Mouse (Mus musculus) intestine, embryonic 14.5 days (tissue): Measurements from ENCODE around the gene Nckipsd. TPM values are rescaled to one million over a fixed set of nuclear protein-coding genes. Genes with fewer than 3 reads are reported as not detected.

Source experiments
- ATAC-seq: fragments of 200-750 bp; cut with Nextera tagmentation; replicated peaks from 2 replicates; pipeline ENCODE4 v1.8.0; 2017; ENCODE audit warnings: low read depth, moderate number of reproducible peaks, moderate TSS enrichment, moderate library complexity; ENCODE audit not compliant: low FRiP score, low TSS enrichment
- DNase-seq: peaks from one replicate; pipeline ENCODE4 v3.0.0-alpha.2; 2018; ENCODE audit warnings: low spot score
- H3K27ac ChIP-seq: fragments of 300-500 bp; sonication (generic); 2 replicates; pipeline ENCODE4 v1.5.1; 2014; ENCODE audit warnings: low read depth, mild to moderate bottlenecking, control low read depth
- H3K27me3 ChIP-seq: fragments of 300-500 bp; sonication (generic); replicated peaks from 2 replicates; pipeline ENCODE4 v1.6.1; 2014; ENCODE audit warnings: low read length, control low read depth; ENCODE audit not compliant: control insufficient read depth, insufficient read depth
- H3K36me3 ChIP-seq: fragments of 300-500 bp; sonication (generic); 2 replicates; pipeline ENCODE4 v1.6.1; 2014; ENCODE audit warnings: low read length, control low read depth; ENCODE audit not compliant: control insufficient read depth, insufficient read depth
- H3K4me1 ChIP-seq: fragments of 300-500 bp; sonication (generic); replicated peaks from 2 replicates; pipeline ENCODE4 v1.6.1; 2014; ENCODE audit warnings: low read length, control low read depth, mixed read lengths; ENCODE audit not compliant: control insufficient read depth, insufficient read depth
- H3K4me2 ChIP-seq: fragments of 300-500 bp; sonication (generic); 2 replicates; pipeline ENCODE4 v1.6.1; 2014; ENCODE audit warnings: low read length
- H3K4me3 ChIP-seq: fragments of 300-500 bp; sonication (generic); 2 replicates; pipeline ENCODE4 v1.5.1; 2014; ENCODE audit warnings: low read depth, low read length, control low read depth, mixed read lengths
- H3K9ac ChIP-seq: fragments of 300-500 bp; sonication (generic); 2 replicates; pipeline ENCODE4 v1.6.1; 2014; ENCODE audit warnings: mild to moderate bottlenecking, low read length
- H3K9me3 ChIP-seq: fragments of 300-500 bp; sonication (generic); 2 replicates; pipeline ENCODE4 v1.6.1; 2016; ENCODE audit warnings: low read length, control low read depth; ENCODE audit not compliant: control insufficient read depth
- WGBS: fragments of 180-500 bp; shearing (Covaris S2); extraction: QIAGEN DNeasy Blood & Tissue Kit; methylation state at CpG from one replicate; pipeline ENCODE4 v1.1.7; 2014; 5-methylcytosine and 5-hydroxymethylcytosine counted together
- polyA plus RNA-seq: library from polyadenylated mRNA; unstranded; fragments of >200 nt; fragmentation: Nextera tagmentation; extraction: Ambion mirVana; gene quantifications from 2 replicates; pipeline ENCODE4 v1.2.1, GENCODE M21; 2014

The Nckipsd gene
- 14.3 and 15.3 TPM in 2 replicates for polyA plus RNA-seq

GRCm38 (mm10) chr9:108808163-108808665, at the start of gene Nckipsd:
Nckipsd (plus strand) TSS chr9:108808368.
- Histone ChIP-seq H3K27me3 (no peaks in the 10 kb centered on the region), H3K9me3 (no peaks in the 10 kb centered on the region), H3K27ac (no peak within 1 kb of the TSS), H3K4me1 (no peaks in the 10 kb centered on the region; the same call in 1 of the 2 replicates), H3K4me2 (peak within 1 kb of the TSS; percentile 61), H3K36me3 (peaks cover 56% of the 10 kb centered on the region), H3K4me3 (peak within 1 kb of the TSS; percentile 81), H3K9ac (peak within 1 kb of the TSS; percentile 70)
- DNase-seq (peak; percentile 95), ATAC-seq (peak; percentile 88)
- WGBS: under 1% methylated on average over 51 of the region's 62 CpGs

DNA sequence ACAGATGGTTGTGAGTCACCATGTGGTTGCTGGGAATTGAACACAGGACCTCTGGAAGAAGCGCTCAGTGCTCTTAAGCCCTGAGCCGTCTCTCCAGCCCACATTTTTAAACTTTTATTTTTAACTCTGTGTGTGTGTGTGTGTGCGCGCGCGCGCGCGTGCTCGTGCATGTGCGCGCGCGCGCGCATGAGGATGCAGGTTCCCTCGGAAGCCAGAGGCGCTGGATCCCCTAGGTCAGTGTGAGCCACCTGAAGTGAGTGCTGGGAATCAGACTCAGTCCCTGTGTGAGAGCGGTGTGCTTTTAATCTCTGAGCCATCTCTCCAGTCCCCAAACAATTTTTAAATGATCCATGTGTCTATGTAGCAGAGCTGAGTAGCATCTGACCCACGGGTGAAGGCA, 49.0 kb upstream of the Nckipsd start:
- Histone ChIP-seq H3K36me3 (no peaks in the 10 kb centered on the region), H3K9me3 (no peaks in the 10 kb centered on the region), H3K9ac (no peak overlapping the region), H3K27me3 (no peaks in the 10 kb centered on the region), H3K4me1 (no peaks in the 10 kb centered on the region), H3K4me2 (no peak overlapping the region), H3K4me3 (no peak overlapping the region), H3K27ac (no peak overlapping the region)
- ATAC-seq (no peak), DNase-seq (no peak)
- WGBS: 96% methylated on average over 20 of the region's 20 CpGs

GRCm38 (mm10) chr9:108759805-108760204, 48.4 kb upstream of the Nckipsd start:
- no peak for ATAC-seq
- H3K27ac ChIP-seq: no peak overlapping the region
- whole genome bisulfite sequencing: 56% methylated on average over 2 of the region's 2 CpGs

GRCm38 (mm10) chr9:108761561-108761960, 46.6 kb upstream of the Nckipsd start:
- Histone ChIP-seq H3K4me3 (no peak overlapping the region), H3K4me2 (no peak overlapping the region), H3K36me3 (no peaks in the 10 kb centered on the region), H3K27me3 (no peaks in the 10 kb centered on the region), H3K9me3 (no peaks in the 10 kb centered on the region), H3K27ac (no peak overlapping the region), H3K9ac (no peak overlapping the region), H3K4me1 (no peaks in the 10 kb centered on the region)
- ATAC-seq: no peak
- DNase-seq: no peak

More at GRCm38 (mm10) chr9:108759805-108760204, 48.4 kb upstream of the Nckipsd start:
- Histone ChIP-seq H3K9me3 (no peaks in the 10 kb centered on the region), H3K4me3 (no peak overlapping the region), H3K4me1 (no peaks in the 10 kb centered on the region), H3K36me3 (no peaks in the 10 kb centered on the region), H3K9ac (no peak overlapping the region), H3K27me3 (no peaks in the 10 kb centered on the region), H3K4me2 (no peak overlapping the region)
- DNase-seq: no peak

GRCm38 (mm10) chr9:108764971-108765370, 43.2 kb upstream of the Nckipsd start:
- WGBS: 71% methylated on average over 10 of the region's 10 CpGs
- no peak overlapping the region for H3K4me3 ChIP-seq

DNA sequence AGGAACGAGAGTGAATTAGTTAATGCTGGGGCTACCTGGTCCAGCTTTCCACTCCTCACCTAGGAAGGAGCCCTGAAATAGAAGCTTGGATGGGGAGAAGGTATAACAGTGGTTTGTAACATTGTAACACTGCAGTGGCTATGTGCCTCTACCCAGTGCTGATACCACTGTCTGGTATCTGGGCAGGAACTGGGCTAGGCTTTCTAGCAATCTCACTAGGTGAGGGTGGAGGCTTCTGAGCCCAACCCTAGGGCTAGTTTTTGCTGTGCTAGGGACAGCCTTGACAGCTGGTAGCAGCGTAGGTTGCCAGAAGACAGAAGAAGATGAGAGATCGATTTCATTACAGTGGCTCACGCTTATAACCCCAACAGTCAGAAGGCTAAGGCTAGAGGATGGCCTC, 31.6 kb upstream of the Nckipsd start:
- H3K4me1 ChIP-seq: no peaks in the 10 kb centered on the region
- no peak for ATAC-seq
- WGBS: 87% methylated on average over 4 of the region's 4 CpGs

More at GRCm38 (mm10) chr9:108764971-108765370, 43.2 kb upstream of the Nckipsd start:
- Histone ChIP-seq H3K4me1 (no peaks in the 10 kb centered on the region), H3K27ac (no peak overlapping the region), H3K4me2 (no peak overlapping the region), H3K9ac (no peak overlapping the region), H3K36me3 (no peaks in the 10 kb centered on the region), H3K27me3 (no peaks in the 10 kb centered on the region), H3K9me3 (no peaks in the 10 kb centered on the region)
- ATAC-seq (no peak), DNase-seq (no peak)

DNA sequence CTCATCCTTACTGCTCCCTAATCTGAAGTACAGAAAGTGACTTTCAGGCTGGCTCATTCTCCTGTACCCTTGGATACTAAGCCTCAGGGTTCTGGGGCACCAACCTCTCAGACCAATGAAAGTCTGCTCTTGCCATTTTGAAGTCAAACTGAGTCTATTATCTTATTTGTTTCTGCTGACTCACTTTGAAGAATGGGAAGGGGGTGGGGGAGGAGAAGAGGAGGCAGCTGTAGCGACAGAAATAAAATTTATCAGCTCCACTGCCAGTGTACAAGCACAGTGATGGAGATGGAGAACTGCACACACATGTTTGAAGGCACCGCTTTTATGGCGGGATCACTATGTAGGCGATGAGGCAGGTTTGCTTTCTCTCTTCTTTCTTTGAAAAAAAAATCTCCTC, 30.9 kb upstream of the Nckipsd start:
- H3K4me2 ChIP-seq: no peak overlapping the region
- WGBS: 77% methylated on average over 4 of the region's 4 CpGs
- H3K36me3 ChIP-seq: no peaks in the 10 kb centered on the region
- H3K27ac ChIP-seq: no peak overlapping the region
- H3K4me3 ChIP-seq: no peak overlapping the region
- no peak for ATAC-seq
- H3K9ac ChIP-seq: no peak overlapping the region
- H3K27me3 ChIP-seq: no peaks in the 10 kb centered on the region
- no peaks in the 10 kb centered on the region for H3K4me1 ChIP-seq
- H3K9me3 ChIP-seq: no peaks in the 10 kb centered on the region
- DNase-seq: no peak

More for the DNA sequence above, 31.6 kb upstream of the Nckipsd start:
- no peaks in the 10 kb centered on the region for H3K9me3 ChIP-seq
- H3K9ac ChIP-seq: no peak overlapping the region
- no peaks in the 10 kb centered on the region for H3K36me3 ChIP-seq
- no peak overlapping the region for H3K4me3 ChIP-seq
- H3K27me3 ChIP-seq: no peaks in the 10 kb centered on the region
- H3K27ac ChIP-seq: no peak overlapping the region
- DNase-seq: no peak
- no peak overlapping the region for H3K4me2 ChIP-seq

GRCm38 (mm10) chr9:108780959-108781358, 27.2 kb upstream of the Nckipsd start:
- no peak for ATAC-seq
- 59% methylated on average over 5 of the region's 5 CpGs for WGBS
- no peak overlapping the region for H3K4me3 ChIP-seq
- H3K4me2 ChIP-seq: no peak overlapping the region
- peaks cover 19% of the 10 kb centered on the region for H3K4me1 ChIP-seq
- H3K27ac ChIP-seq: no peak overlapping the region
- H3K36me3 ChIP-seq: 0 out of 2 replicates have a peak, but pooled peaks cover under 1% of the 10 kb centered on the region
- H3K9me3 ChIP-seq: no peaks in the 10 kb centered on the region
- no peaks in the 10 kb centered on the region for H3K27me3 ChIP-seq
- no peak for DNase-seq
- H3K9ac ChIP-seq: no peak overlapping the region

- Histone ChIP-seq H3K9me3 (no peaks in the 10 kb centered on the region), H3K4me3 (no peak overlapping the region), H3K4me2 (no peak overlapping the region), H3K4me1 (peaks cover 25% of the 10 kb centered on the region), H3K27ac (no peak overlapping the region), H3K27me3 (no peaks in the 10 kb centered on the region), H3K36me3 (peaks cover 6% of the 10 kb centered on the region; the same call in 1 of the 2 replicates), H3K9ac (no peak overlapping the region)
- DNase-seq (no peak), ATAC-seq (no peak)
- WGBS: 57% methylated on average over 4 of the region's 4 CpGs
These were observed 26.3 kb upstream of the Nckipsd start for GRCm38 (mm10) chr9:108781891-108782290.
